Mouse (Mus musculus): Measurements from ENCODE around the gene C1s2. TPM values are rescaled to one million over a fixed set of nuclear protein-coding genes. Genes with fewer than 3 reads are reported as not detected.
"Not testable (repeated sequence)": the region's sequence is repeated elsewhere in the genome, so short reads cannot be mapped to it uniquely, and the experiment has no call there.

Gene C1s2
- polyA plus RNA-seq, 1 experiment from 2014 or later: 0.05 TPM

DNA sequence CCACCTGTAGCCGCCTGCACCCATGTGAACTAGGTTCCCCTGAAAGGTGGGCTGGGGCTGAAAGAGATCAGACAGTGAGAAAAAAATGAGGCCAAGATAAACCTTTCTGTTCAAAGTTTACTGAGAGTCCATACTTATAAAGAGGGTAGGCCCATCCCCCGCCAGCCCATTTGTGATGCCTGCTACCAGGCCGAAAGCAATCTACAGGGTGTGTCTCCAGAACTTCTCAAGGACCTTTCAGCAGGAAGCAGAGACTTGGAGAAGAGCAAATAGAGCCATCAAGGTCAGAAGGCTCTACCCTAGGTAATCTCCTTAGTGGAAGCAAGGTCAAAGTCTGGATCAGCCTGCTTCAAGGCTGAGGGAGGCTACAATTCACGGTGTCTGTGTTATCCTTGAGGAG lies 33.9 kb downstream of the C1s2 start:
- Histone ChIP-seq H3K4me1 (ENCODE audit: control insufficient read depth, insufficient read depth, low read length) (no peaks in the 10 kb centered on the region), H3K9ac (ENCODE audit: low read length) (no peak overlapping the region), H3K27me3 (ENCODE audit: control insufficient read depth, insufficient read depth, low read length) (no peaks in the 10 kb centered on the region), H3K27ac (ENCODE audit: low read length) (no peak overlapping the region), H3K4me3 (ENCODE audit: low read length) (no peak overlapping the region), H3K4me2 (ENCODE audit: low read depth, low read length) (no peak overlapping the region), H3K9me3 (replicated peaks; ENCODE audit: control insufficient read depth, low read length) (0 out of 2 replicates have a peak, but pooled peaks cover 4% of the 10 kb centered on the region), H3K36me3 (ENCODE audit: control insufficient read depth, insufficient read depth) (no peaks in the 10 kb centered on the region)
- WGBS: 86% methylated on average over 4 of the region's 4 CpGs
- no peak for ATAC-seq (replicated peaks; ENCODE audit: extremely low read depth, insufficient read depth, low FRiP score)

DNA sequence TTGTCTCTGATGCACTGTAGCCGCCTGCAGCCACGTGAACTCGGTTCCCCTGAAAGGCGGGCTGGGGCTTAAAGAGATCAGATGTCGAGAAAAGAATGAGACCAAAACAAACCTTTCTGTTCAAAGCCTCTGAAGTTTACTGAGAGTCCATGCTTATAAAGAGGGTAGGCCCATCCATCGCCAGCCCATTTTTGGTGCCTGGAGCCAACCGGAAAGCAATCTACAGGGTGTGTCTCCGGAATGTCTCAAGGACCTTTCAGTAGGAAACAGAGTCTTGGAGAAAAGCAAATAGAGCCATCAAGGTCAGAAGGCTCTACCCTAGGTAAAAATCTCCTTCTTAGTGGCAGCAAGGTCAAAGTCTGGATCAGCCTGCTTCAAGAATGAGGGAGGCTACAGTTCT lies 42.8 kb downstream of the C1s2 start:
- Histone ChIP-seq H3K27ac (ENCODE audit: low read length) (no peak overlapping the region), H3K4me3 (ENCODE audit: low read length) (no peak overlapping the region), H3K4me1 (ENCODE audit: control insufficient read depth, insufficient read depth, low read length) (no peaks in the 10 kb centered on the region), H3K36me3 (ENCODE audit: control insufficient read depth, insufficient read depth) (no peaks in the 10 kb centered on the region), H3K4me2 (ENCODE audit: low read depth, low read length) (no peak overlapping the region), H3K27me3 (ENCODE audit: control insufficient read depth, insufficient read depth, low read length) (no peaks in the 10 kb centered on the region), H3K9ac (ENCODE audit: low read length) (no peak overlapping the region), H3K9me3 (replicated peaks; ENCODE audit: control insufficient read depth, low read length) (no peaks in the 10 kb centered on the region; the same call in 1 of the 2 replicates)
- no peak for ATAC-seq (replicated peaks; ENCODE audit: extremely low read depth, insufficient read depth, low FRiP score)
- 81% methylated on average over 8 of the region's 8 CpGs for WGBS

DNA sequence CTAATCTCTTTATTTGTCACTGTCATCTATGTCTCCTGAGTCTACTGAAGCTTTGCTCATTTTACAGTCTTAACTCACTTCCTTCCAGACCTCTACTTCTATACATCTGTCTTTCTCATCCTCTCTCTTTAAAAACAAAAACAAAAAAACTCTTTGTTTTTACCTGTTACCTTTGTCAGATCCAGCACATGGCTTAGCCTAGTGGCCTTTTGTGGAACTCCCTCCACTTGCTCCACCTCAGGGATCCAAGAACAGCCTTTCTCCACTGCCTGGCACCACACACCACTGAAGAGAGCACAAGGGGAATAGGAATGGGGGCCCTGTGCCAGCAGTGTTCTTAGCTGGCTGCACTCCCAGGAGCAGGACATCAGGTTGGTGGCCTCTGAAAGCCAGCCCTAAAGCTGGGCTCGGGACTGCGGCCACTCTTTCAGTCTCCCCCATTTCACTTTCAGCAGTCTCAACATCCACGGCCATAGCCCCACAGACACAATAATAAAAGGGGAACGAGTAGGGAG lies 43.6 kb downstream of the C1s2 start:
- Histone ChIP-seq H3K4me3 (ENCODE audit: low read length) (no peak overlapping the region), H3K9ac (ENCODE audit: low read length) (no peak overlapping the region), H3K4me1 (ENCODE audit: control insufficient read depth, insufficient read depth, low read length) (no peaks in the 10 kb centered on the region), H3K27me3 (ENCODE audit: control insufficient read depth, insufficient read depth, low read length) (no peaks in the 10 kb centered on the region), H3K9me3 (replicated peaks; ENCODE audit: control insufficient read depth, low read length) (no peaks in the 10 kb centered on the region; the same call in 1 of the 2 replicates), H3K36me3 (ENCODE audit: control insufficient read depth, insufficient read depth) (no peaks in the 10 kb centered on the region), H3K27ac (ENCODE audit: low read length) (no peak overlapping the region), H3K4me2 (ENCODE audit: low read depth, low read length) (no peak overlapping the region)
- 64% methylated on average over 4 of the region's 4 CpGs for WGBS
- no peak for ATAC-seq (replicated peaks; ENCODE audit: extremely low read depth, insufficient read depth, low FRiP score)

DNA sequence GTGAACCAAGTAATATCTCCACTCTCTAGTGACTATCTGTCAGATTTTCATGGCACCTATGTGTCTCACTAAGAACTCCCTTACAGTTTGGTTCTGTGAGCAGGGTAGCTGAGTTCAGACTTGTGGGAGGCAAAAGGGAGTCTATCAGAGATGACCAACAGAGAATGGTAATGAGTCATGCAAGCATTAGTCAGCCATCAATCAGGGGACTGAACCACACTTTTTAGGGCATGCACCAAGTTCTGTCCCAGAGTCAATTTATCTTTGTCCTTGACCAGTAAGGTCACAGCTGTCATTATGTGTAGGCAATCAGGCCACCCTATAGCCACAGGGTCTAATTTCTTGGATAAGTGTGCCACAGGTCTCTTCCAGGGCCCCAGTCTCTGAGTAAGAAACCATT lies 47.1 kb downstream of the C1s2 start:
- Histone ChIP-seq H3K36me3 (ENCODE audit: control insufficient read depth, insufficient read depth) (no peaks in the 10 kb centered on the region), H3K4me3 (ENCODE audit: low read length) (no peak overlapping the region), H3K27me3 (ENCODE audit: control insufficient read depth, insufficient read depth, low read length) (no peaks in the 10 kb centered on the region), H3K4me1 (ENCODE audit: control insufficient read depth, insufficient read depth, low read length) (no peaks in the 10 kb centered on the region), H3K9ac (ENCODE audit: low read length) (no peak overlapping the region), H3K4me2 (ENCODE audit: low read depth, low read length) (no peak overlapping the region), H3K9me3 (replicated peaks; ENCODE audit: control insufficient read depth, low read length) (no peaks in the 10 kb centered on the region), H3K27ac (ENCODE audit: low read length) (no peak overlapping the region)
- no peak for ATAC-seq (replicated peaks; ENCODE audit: extremely low read depth, insufficient read depth, low FRiP score)

DNA sequence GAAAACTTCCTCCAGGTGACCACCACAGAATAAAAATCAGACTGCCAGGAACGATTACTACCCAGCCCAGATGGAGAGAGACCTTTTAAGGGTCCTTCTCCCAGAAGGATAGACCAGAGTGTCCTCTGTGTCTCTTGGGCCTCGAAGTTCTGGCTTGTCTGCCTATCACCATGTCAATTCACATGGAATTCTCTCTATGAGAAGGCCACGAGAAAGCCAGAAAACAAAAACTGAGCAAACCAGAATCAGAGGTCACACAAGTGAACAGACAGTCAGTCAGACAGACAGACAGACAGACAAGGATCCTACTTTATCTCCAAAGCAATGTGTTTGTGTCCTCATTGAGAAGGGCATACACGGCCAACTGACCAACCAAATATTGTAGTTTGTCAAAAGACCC lies 49.6 kb downstream of the C1s2 start:
- Histone ChIP-seq H3K4me2 (ENCODE audit: low read depth, low read length) (no peak overlapping the region), H3K27ac (ENCODE audit: low read length) (no peak overlapping the region), H3K4me1 (ENCODE audit: control insufficient read depth, insufficient read depth, low read length) (no peaks in the 10 kb centered on the region), H3K27me3 (ENCODE audit: control insufficient read depth, insufficient read depth, low read length) (no peaks in the 10 kb centered on the region), H3K36me3 (ENCODE audit: control insufficient read depth, insufficient read depth) (no peaks in the 10 kb centered on the region), H3K9me3 (replicated peaks; ENCODE audit: control insufficient read depth, low read length) (no peaks in the 10 kb centered on the region), H3K4me3 (ENCODE audit: low read length) (no peak overlapping the region), H3K9ac (ENCODE audit: low read length) (no peak overlapping the region)
- 63% methylated on average over 4 of the region's 4 CpGs for WGBS
- ATAC-seq (replicated peaks; ENCODE audit: extremely low read depth, insufficient read depth, low FRiP score): no peak

DNA sequence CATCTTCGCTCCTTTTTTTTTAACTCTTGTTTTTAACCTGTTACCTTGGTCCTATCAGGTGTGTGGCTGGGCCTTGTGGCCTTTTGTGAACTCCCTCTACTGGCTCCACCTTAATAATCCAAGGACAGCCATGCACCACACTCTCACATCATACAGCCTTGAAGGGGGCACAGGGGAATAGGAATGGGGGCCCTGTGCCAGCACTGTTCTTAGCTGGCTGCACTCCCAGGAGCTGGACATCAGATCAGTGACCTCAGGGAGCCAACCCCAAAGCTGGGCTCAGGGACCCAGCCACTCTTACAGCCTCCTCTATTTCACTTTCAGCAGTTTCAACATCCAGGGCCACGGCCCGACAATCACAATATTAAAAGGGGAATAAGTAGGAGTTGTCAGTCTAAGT lies 50.1 kb downstream of the C1s2 start:
- WGBS: 83% methylated on average over 3 of the region's 3 CpGs

DNA sequence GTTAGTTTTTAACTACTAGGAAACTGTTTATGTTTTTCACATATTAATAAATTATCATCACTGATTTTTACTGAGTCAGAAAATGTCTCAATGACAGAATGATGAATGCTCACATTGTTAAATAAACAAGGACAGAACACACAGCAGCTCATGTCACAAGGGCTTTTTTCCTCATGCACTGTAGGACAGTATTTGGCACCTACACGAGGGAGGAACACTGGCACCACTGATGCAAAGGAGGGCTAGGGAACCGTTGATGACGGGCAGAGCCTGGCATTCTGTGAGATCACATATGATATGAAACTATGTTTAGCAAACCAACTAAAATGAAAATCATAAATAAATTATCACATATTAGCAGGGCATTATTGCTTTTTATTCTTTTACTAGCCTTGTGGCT lies 51.0 kb downstream of the C1s2 start:
- Histone ChIP-seq H3K4me3 (ENCODE audit: low read length) (no peak overlapping the region), H3K4me1 (ENCODE audit: control insufficient read depth, insufficient read depth, low read length) (no peaks in the 10 kb centered on the region), H3K27me3 (ENCODE audit: control insufficient read depth, insufficient read depth, low read length) (no peaks in the 10 kb centered on the region), H3K9ac (ENCODE audit: low read length) (no peak overlapping the region), H3K36me3 (ENCODE audit: control insufficient read depth, insufficient read depth) (no peaks in the 10 kb centered on the region), H3K27ac (ENCODE audit: low read length) (no peak overlapping the region), H3K9me3 (replicated peaks; ENCODE audit: control insufficient read depth, low read length) (no peaks in the 10 kb centered on the region), H3K4me2 (ENCODE audit: low read depth, low read length) (no peak overlapping the region)
- no peak for ATAC-seq (replicated peaks; ENCODE audit: extremely low read depth, insufficient read depth, low FRiP score)
- WGBS: 62% methylated on average over 3 of the region's 3 CpGs

More for the DNA sequence above, 50.1 kb downstream of the C1s2 start:
- no peak for ATAC-seq (replicated peaks; ENCODE audit: extremely low read depth, insufficient read depth, low FRiP score)
- Histone ChIP-seq H3K36me3 (ENCODE audit: control insufficient read depth, insufficient read depth) (no peaks in the 10 kb centered on the region), H3K9ac (ENCODE audit: low read length) (no peak overlapping the region), H3K9me3 (replicated peaks; ENCODE audit: control insufficient read depth, low read length) (no peaks in the 10 kb centered on the region), H3K27me3 (ENCODE audit: control insufficient read depth, insufficient read depth, low read length) (no peaks in the 10 kb centered on the region), H3K27ac (ENCODE audit: low read length) (no peak overlapping the region), H3K4me2 (ENCODE audit: low read depth, low read length) (no peak overlapping the region), H3K4me1 (ENCODE audit: control insufficient read depth, insufficient read depth, low read length) (no peaks in the 10 kb centered on the region), H3K4me3 (ENCODE audit: low read length) (no peak overlapping the region)

DNA sequence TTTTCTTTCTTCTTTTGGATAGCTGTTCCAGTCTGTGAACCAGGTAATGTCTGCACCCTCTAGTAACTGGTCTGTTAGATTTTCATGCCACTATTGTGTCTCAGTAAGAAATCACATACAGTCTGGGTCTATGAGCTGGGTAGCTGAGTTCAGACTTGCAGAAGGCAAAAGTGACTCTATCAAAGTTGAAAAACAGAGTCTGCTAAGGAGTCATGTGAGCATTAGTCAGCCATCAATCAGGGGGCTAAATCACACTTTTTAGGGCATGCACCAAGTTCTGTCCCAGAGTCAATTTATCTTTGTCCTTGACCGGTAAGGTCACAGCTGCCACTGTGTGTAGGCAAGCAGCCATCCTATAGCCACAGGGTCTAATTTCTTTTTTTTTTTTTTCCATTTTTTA lies 53.7 kb downstream of the C1s2 start:
- no peaks in the 10 kb centered on the region for H3K36me3 ChIP-seq (ENCODE audit: control insufficient read depth, insufficient read depth)
- WGBS: 79% methylated on average over 1 of the region's 1 CpGs
- H3K9me3 ChIP-seq (replicated peaks; ENCODE audit: control insufficient read depth, low read length): no peaks in the 10 kb centered on the region
- ATAC-seq (replicated peaks; ENCODE audit: extremely low read depth, insufficient read depth, low FRiP score): no peak
- H3K4me2 ChIP-seq (ENCODE audit: low read depth, low read length): no peak overlapping the region
- H3K4me3 ChIP-seq (ENCODE audit: low read length): no peak overlapping the region
- H3K9ac ChIP-seq (ENCODE audit: low read length): no peak overlapping the region
- H3K27me3 ChIP-seq (ENCODE audit: control insufficient read depth, insufficient read depth, low read length): no peaks in the 10 kb centered on the region
- no peak overlapping the region for H3K27ac ChIP-seq (ENCODE audit: low read length)
- H3K4me1 ChIP-seq (ENCODE audit: control insufficient read depth, insufficient read depth, low read length): no peaks in the 10 kb centered on the region

DNA sequence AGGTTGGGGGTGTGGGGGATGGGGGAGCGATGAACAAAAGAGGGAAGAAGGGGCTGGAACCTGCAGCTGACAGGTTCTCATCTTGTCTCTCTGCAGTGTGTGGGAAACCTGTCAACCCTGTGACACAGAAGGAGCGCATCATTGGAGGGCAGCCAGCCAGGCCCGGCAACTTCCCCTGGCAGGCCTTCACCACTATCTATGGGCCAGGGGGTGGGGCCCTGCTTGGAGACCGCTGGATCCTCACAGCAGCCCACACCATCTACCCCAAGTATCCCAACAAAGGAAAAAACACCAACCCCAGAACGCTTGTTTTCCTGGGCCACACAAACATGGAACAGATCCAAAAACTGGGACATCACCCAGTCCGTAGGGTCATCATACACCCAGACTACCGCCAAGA lies 55.7 kb downstream of the C1s2 start:
- not testable (repeated sequence) for H3K9me3 ChIP-seq (replicated peaks; ENCODE audit: control insufficient read depth, low read length); H3K4me1 ChIP-seq (ENCODE audit: control insufficient read depth, insufficient read depth, low read length); H3K9ac ChIP-seq (ENCODE audit: low read length); H3K27ac ChIP-seq (ENCODE audit: low read length); H3K4me3 ChIP-seq (ENCODE audit: low read length); ATAC-seq (replicated peaks; ENCODE audit: extremely low read depth, insufficient read depth, low FRiP score); H3K36me3 ChIP-seq (ENCODE audit: control insufficient read depth, insufficient read depth); H3K4me2 ChIP-seq (ENCODE audit: low read depth, low read length); H3K27me3 ChIP-seq (ENCODE audit: control insufficient read depth, insufficient read depth, low read length)
- WGBS: 59% methylated on average over 6 of the region's 7 CpGs
